In the genomic region with DNA sequence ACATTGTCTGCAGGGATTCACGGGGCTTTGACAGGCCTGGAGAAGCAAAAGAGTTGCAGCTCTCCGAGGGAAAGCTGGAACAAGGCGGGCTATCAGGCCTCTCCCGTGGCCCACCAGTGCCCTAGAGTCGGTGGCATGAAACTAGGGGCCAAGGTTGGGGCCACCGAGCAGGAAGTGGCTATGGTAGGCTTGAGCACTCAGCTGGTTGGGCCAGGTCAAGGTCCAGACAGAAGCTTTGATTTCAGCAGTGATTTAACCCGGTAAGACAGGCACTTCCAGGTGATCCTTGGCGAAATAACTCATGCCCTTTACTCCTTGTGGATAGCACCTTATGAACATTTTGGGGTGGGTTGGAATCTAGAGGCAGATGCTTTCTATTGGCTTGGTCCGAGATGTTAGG, we compare ENCODE assay signal across 15 mouse cellular contexts. TPM values are rescaled to one million over a fixed set of nuclear protein-coding genes. Genes with fewer than 3 reads are reported as not detected.
"Had no signal": no experiment of that assay in that cellular context is flagged by ENCODE, and none has a peak within 500 bp of the region (broad histone marks: within the 10 kb centered on the region; RNA-seq: fewer than 3 reads in every experiment).

No protein-coding gene starts in this region.

- DNase-seq: kidney, postnatal 10 days; kidney, postnatal 4 days; liver; lung, adult 2 months; lung, postnatal 36 days; spleen, adult 18-20 months; thymus, adult 18-20 months; thymus, postnatal 14 days had no signal

- H3K27me3 ChIP-seq: limb, embryonic 12.5 days; neural tube, embryonic 15.5 days had no signal

- H3K9ac ChIP-seq: limb, embryonic 12.5 days; liver, embryonic 14.5 days; neural tube, embryonic 15.5 days had no signal

- H3K36me3 ChIP-seq: limb, embryonic 12.5 days; neural tube, embryonic 15.5 days had no signal

- H3K4me1 ChIP-seq: limb, embryonic 12.5 days had no signal

- H3K9me3 ChIP-seq: limb, embryonic 12.5 days; neural tube, embryonic 15.5 days had no signal

- H3K4me2 ChIP-seq: limb, embryonic 12.5 days; neural tube, embryonic 15.5 days had no signal

- H3K4me3 ChIP-seq: layer of hippocampus, adult 2 months; limb, embryonic 12.5 days; myocyte; neural tube, embryonic 15.5 days had no signal

- H3K27ac ChIP-seq: layer of hippocampus, adult 2 months; limb, embryonic 12.5 days; liver, embryonic 14.5 days; neural tube, embryonic 15.5 days had no signal

- ATAC-seq: lung, postnatal 0 days had no signal

RNA-seq across cellular contexts. Expression of gene Nsun7, which starts 16.2 kb away (rescaled TPM):
- total RNA-seq: megakaryocyte progenitor cell, adult 5-6 weeks had no signal
- polyA plus RNA-seq: myocyte had no signal
